22 mouse cellular contexts compared by ENCODE assay signal in genomic region chr4:76415624-76416023, GRCm38 (mm10).
"Had no signal": no experiment of that assay in that cellular context is flagged by ENCODE, and none has a peak within 500 bp of the region (broad histone marks: within the 10 kb centered on the region; RNA-seq: fewer than 3 reads in every experiment).

No protein-coding gene starts in this region.

- H3K4me1 ChIP-seq: liver, embryonic 12.5 days; liver, embryonic 15.5 days; megakaryocyte, embryonic 14.5 days; midbrain, embryonic 13.5 days had no signal

- H3K9me3 ChIP-seq: liver, embryonic 12.5 days; liver, embryonic 15.5 days; lung, embryonic 15.5 days; megakaryocyte, embryonic 14.5 days; midbrain, embryonic 10.5 days; midbrain, embryonic 13.5 days; neural tube, embryonic 13.5 days had no signal

- H3K36me3 ChIP-seq: liver, embryonic 12.5 days; liver, embryonic 15.5 days; lung, embryonic 15.5 days; midbrain, embryonic 10.5 days; midbrain, embryonic 13.5 days; neural tube, embryonic 13.5 days had no signal

- ATAC-seq: intestine, postnatal 0 days; liver, embryonic 12.5 days; midbrain, embryonic 13.5 days; midbrain, embryonic 16.5 days had no signal

- H3K4me2 ChIP-seq: liver, embryonic 12.5 days; liver, embryonic 15.5 days; lung, embryonic 15.5 days; midbrain, embryonic 13.5 days; neural tube, embryonic 13.5 days had no signal

- H3K27me3 ChIP-seq: liver, embryonic 12.5 days; liver, embryonic 15.5 days; lung, embryonic 15.5 days; megakaryocyte, embryonic 14.5 days; midbrain, embryonic 13.5 days; neural tube, embryonic 13.5 days had no signal

- H3K27ac ChIP-seq: left cerebral cortex, adult 2 months; liver, embryonic 12.5 days; liver, embryonic 15.5 days; lung, embryonic 15.5 days; midbrain, embryonic 10.5 days; midbrain, embryonic 13.5 days; neural tube, embryonic 13.5 days; stomach, postnatal 0 days had no signal

- H3K9ac ChIP-seq: liver, embryonic 12.5 days; liver, embryonic 15.5 days; lung, embryonic 15.5 days; midbrain, embryonic 13.5 days; neural tube, embryonic 13.5 days had no signal

- DNase-seq: layer of hippocampus, postnatal 36 days; lung, adult 18-20 months; lung, postnatal 10 days; lung, postnatal 36 days; right cerebral cortex, adult 18-20 months; right cerebral cortex, postnatal 14 days; right cerebral cortex, postnatal 4 days; thymus, adult 2 months; thymus, postnatal 14 days; thymus, postnatal 4 days had no signal

- H3K4me3 ChIP-seq: left cerebral cortex, adult 2 months; liver, embryonic 12.5 days; liver, embryonic 15.5 days; lung, embryonic 15.5 days; megakaryocyte, embryonic 14.5 days; midbrain, embryonic 10.5 days; midbrain, embryonic 13.5 days; myocyte; neural tube, embryonic 13.5 days had no signal
